Mouse (Mus musculus): ENCODE results near the gene Ndufa6. TPM values are rescaled to one million over a fixed set of nuclear protein-coding genes. Genes with fewer than 3 reads are reported as not detected.
"Not testable (repeated sequence)": the region's sequence is repeated elsewhere in the genome, so short reads cannot be mapped to it uniquely, and the experiment has no call there.

Gene Ndufa6
- polyA plus RNA-seq, 1 experiment from 2014 or later, result 496 TPM

DNA sequence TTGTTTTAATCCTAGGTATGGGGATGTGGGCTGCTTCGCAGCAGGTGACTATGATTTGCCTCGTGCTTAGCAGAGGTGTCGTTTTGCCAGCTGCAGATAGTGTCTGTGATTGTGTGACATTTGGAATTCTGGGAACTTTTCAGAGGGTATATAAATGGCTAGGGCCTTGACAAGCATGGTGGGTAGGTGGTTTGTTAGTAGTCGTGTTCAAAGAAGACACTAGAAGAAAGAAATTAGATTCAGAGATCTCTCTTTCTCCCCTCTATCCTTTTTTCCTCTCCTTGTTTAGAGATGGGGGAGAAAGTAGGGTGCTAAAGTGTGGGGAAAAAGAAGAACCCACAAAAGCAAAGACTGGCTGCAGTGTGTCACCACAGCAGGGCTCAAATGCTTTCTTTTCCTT, 14.0 kb upstream of the Ndufa6 start:
- no peak overlapping the region for H3K27ac ChIP-seq (ENCODE audit: poor library complexity, severe bottlenecking)
- no peak overlapping the region for H3K4me3 ChIP-seq
- no peaks in the 10 kb centered on the region for H3K9me3 ChIP-seq (replicated peaks)
- H3K9ac ChIP-seq, result no peak overlapping the region
- 79% methylated on average over 4 of the region's 4 CpGs for WGBS
- no peak overlapping the region for H3K4me2 ChIP-seq
- H3K27me3 ChIP-seq (replicated peaks), result peaks cover 4% of the 10 kb centered on the region; the same call in 1 of the 2 replicates
- peaks cover 11% of the 10 kb centered on the region; the same call in 1 of the 2 replicates for H3K36me3 ChIP-seq
- H3K4me1 ChIP-seq (replicated peaks), result no peaks in the 10 kb centered on the region
- ATAC-seq (ENCODE audit: insufficient number of reproducible peaks, low FRiP score), result no peak

DNA sequence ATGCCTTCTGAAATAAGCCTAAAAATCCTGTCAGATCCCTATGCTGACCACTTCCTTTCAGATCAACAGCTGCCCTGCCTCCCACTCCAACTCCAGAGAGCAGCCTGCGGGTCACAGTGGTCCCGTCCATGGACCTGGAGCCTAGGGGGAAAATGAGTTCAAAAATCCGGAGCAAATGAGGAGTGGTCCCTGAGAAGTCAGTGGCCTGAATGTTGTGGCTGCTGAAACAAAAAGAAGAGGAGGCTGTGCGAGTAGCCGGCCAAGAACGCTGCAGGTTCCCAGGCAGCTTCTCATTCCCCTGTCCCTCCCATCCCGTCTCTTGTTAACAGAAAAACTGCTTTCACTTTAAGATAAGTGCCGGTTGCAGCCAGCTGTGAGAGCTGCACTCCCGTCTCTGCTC, 10.4 kb upstream of the Ndufa6 start:
- H3K27me3 ChIP-seq (replicated peaks); ATAC-seq (ENCODE audit: insufficient number of reproducible peaks, low FRiP score); H3K36me3 ChIP-seq; H3K9me3 ChIP-seq (replicated peaks); H3K4me1 ChIP-seq (replicated peaks); H3K27ac ChIP-seq (ENCODE audit: poor library complexity, severe bottlenecking); H3K9ac ChIP-seq: not testable (repeated sequence)
- H3K4me2 ChIP-seq, result peak overlapping the region; percentile 51
- 8% methylated on average over 7 of the region's 9 CpGs for WGBS
- 0 out of 2 replicates have a peak overlapping the region, but pooled peaks have one; percentile 18 for H3K4me3 ChIP-seq

DNA sequence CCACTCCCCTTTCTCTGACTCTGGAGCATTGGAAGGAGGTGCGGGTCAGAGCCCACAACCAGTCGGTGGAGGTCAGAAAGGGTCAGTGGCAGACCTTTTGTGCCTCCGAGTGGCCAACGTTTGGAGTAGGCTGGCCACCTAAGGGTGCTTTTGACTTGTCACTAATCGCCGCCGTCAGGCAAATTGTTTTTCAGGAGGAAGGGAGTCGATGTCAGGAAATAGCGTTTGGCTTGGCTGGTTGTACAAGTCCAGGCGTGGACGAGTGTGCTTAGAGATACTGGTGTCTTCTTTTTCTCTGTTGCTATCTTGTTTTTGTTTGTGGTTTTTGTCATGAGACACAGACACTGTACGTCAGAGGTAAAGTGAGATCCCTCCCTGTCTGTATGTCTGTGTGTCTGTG, 9.7 kb upstream of the Ndufa6 start:
- H3K9me3 ChIP-seq (replicated peaks); H3K27me3 ChIP-seq (replicated peaks); H3K27ac ChIP-seq (ENCODE audit: poor library complexity, severe bottlenecking); H3K4me3 ChIP-seq; ATAC-seq (ENCODE audit: insufficient number of reproducible peaks, low FRiP score); H3K4me2 ChIP-seq; H3K9ac ChIP-seq; H3K36me3 ChIP-seq: not testable (repeated sequence)
- 70% methylated on average over 11 of the region's 12 CpGs for WGBS
- peaks cover 12% of the 10 kb centered on the region for H3K4me1 ChIP-seq (replicated peaks)

DNA sequence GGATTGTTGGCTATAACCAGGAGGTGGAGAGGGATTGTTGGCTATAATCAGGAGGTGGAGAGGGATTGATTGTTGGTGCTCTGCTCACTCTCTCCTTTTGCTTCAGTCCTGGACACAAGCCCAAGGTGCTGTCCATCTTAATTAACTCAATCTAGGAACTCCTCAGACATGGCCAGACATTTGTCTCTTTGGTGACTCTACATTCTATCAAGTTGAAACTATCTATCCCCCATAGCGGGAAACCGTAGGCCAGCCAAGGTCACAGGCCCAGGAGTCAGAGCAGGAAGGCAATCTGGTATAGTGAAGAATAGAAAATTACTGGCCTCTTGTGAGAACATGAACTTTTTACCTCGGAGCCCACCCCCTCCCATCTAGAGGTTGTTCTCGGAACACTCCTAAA, 8.1 kb upstream of the Ndufa6 start:
- Histone ChIP-seq H3K27ac (ENCODE audit: poor library complexity, severe bottlenecking) (0 out of 2 replicates have a peak overlapping the region, but pooled peaks have one; percentile 45), H3K9me3 (replicated peaks) (no peaks in the 10 kb centered on the region), H3K4me1 (replicated peaks) (peaks cover 16% of the 10 kb centered on the region), H3K27me3 (replicated peaks) (no peaks in the 10 kb centered on the region), H3K4me3 (no peak overlapping the region), H3K9ac (no peak overlapping the region), H3K36me3 (no peaks in the 10 kb centered on the region), H3K4me2 (no peak overlapping the region)
- ATAC-seq (ENCODE audit: insufficient number of reproducible peaks, low FRiP score), result 0 out of 2 replicates have a peak, but pooled peaks have one; percentile 29
- 61% methylated on average over 4 of the region's 4 CpGs for WGBS

DNA sequence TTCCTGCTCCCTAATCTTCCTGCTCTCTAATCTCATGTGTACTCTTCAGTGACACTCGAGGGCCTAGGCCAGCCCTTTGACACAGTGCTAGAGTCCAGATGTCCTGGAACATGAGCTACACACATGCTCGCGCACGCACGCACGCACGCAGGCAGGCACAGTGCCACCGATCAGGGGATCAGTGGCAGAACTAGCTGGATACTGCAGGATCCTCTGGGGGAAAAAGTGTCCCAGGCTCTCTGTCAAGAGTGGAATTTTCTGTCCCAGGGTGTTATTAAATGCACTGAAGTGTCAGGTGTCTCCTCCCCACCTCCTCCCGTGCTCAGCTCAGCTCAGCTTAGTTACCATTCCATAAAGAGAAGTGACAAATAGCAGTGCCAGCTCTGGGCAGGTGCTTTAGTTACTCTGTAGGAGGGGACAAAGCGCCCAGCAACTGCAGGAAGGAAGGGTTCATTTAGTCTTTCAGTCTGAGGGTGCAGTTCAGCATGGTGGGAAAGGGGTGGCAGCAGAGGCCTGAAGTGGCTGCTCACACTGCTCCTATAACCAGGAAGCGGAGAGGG, 7.4 kb upstream of the Ndufa6 start:
- no peaks in the 10 kb centered on the region for H3K9me3 ChIP-seq (replicated peaks)
- H3K4me2 ChIP-seq, result no peak overlapping the region
- ATAC-seq (ENCODE audit: insufficient number of reproducible peaks, low FRiP score), result 0 out of 2 replicates have a peak, but pooled peaks have one; percentile 45
- peak overlapping the region; percentile 45 for H3K27ac ChIP-seq (ENCODE audit: poor library complexity, severe bottlenecking)
- no peak overlapping the region for H3K9ac ChIP-seq
- H3K36me3 ChIP-seq, result no peaks in the 10 kb centered on the region
- peaks cover 16% of the 10 kb centered on the region for H3K4me1 ChIP-seq (replicated peaks)
- 72% methylated on average over 11 of the region's 11 CpGs for WGBS
- no peak overlapping the region for H3K4me3 ChIP-seq
- H3K27me3 ChIP-seq (replicated peaks), result no peaks in the 10 kb centered on the region

DNA sequence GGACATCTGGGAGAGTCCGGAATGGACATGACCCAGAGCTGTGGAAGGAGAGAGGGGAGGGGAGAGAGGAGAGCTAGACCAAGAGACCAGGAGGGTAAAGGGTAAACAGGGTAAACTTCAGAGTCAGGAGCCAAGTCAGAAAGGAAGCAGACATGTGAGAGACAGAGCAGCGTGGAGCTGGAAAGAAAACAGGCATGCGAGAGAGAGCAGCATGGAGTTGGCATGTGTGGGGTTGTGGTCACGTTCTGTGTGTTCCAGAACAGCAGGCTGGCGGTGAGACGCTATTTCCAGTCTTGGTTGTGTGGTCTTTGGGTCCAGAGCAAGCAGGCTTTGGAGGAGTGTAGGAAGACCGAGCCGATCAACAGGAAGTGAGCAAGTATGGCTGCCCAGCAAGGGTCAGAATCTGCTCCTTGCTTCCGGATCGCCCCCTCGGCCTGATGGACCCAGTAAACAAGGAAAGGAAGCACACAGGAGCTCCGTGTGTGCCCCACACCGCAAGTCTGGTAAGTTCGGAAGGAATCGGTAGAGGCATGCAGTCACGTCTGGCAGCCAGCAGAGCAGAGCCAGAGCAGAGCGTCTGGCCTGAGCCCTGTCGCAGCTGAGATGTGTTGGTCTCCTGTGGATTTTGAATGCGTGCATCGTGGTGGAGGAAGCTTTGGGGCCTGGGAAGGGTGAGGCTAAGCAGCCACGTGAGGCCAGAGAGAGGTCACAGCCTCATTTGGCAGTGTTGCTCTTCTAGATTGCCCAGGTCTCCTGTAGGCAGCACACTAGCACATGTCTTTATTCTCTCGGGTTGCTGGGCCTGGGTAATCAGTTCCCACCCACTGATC, 4.5 kb upstream of the Ndufa6 start:
- ATAC-seq (ENCODE audit: insufficient number of reproducible peaks, low FRiP score), result no peak
- Histone ChIP-seq H3K4me2 (peak overlapping the region; percentile 30; the same call in 1 of the 2 replicates), H3K9ac (peak overlapping the region; percentile 54), H3K4me3 (no peak overlapping the region), H3K27me3 (replicated peaks) (no peaks in the 10 kb centered on the region), H3K4me1 (replicated peaks) (peaks cover 19% of the 10 kb centered on the region), H3K36me3 (no peaks in the 10 kb centered on the region), H3K9me3 (replicated peaks) (no peaks in the 10 kb centered on the region), H3K27ac (ENCODE audit: poor library complexity, severe bottlenecking) (peak overlapping the region; percentile 55; the same call in 1 of the 2 replicates)
- WGBS, result 52% methylated on average over 22 of the region's 22 CpGs

DNA sequence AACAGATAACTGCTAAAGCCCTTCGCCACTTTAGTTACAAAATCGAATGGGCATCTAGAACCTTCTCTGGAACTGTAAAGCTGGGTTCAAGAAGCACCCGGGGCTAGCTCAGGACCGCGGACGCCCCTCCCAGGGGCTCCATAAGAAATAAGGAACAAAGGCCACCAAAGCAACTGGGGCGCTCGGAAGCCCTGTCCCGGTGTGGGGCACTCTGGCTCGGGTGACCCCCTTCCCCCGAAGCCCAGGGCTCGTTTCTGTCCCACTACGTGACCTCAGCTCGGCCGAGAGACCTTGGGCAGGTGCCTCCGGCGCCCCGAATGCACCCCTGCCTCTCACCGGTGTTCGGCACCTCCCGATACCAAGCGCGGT, 393 bp downstream of the Ndufa6 start:
- Histone ChIP-seq H3K9me3 (replicated peaks) (no peaks in the 10 kb centered on the region), H3K27me3 (replicated peaks) (no peaks in the 10 kb centered on the region), H3K4me2 (peak overlapping the region; percentile 88), H3K9ac (peak overlapping the region; percentile 99), H3K36me3 (peaks cover 25% of the 10 kb centered on the region), H3K27ac (ENCODE audit: poor library complexity, severe bottlenecking) (peak overlapping the region; percentile 89), H3K4me3 (peak overlapping the region; percentile 97), H3K4me1 (replicated peaks) (peaks cover 25% of the 10 kb centered on the region)
- ATAC-seq (ENCODE audit: insufficient number of reproducible peaks, low FRiP score), result peak; percentile 34
- WGBS, result under 1% methylated on average over 23 of the region's 23 CpGs

DNA sequence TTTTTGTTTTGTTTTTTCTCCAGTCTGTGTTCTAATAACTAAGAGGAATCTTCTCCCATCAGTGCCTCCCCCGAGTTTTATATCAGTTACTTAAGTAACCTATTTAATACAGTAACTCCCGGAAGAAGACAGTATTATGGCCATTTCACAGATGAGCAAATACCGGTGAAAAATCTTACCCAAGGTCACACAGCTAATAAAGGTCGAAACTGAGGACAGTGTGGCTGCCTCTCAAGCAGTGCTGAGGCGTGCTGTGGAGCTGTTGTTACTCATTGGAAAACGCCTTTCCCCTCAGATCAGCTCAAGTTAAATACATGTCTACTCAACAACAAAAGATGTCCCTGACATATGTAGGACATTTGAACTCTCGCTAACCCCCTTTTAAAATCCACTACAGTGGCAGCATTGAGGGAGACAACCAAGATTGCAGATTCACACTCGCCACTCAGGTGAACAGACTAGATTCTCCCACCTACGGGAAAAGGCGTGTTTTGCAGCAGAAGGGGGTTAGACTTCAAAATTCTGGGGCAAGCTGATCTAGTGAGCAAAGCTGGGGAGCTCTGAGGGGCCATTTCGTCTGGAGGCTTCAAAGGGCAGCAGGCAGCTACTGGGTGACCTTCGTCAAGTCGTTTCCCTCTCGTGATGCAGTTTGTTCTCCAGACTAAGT, 911 bp downstream of the Ndufa6 start:
- ATAC-seq (ENCODE audit: insufficient number of reproducible peaks, low FRiP score), result no peak
- WGBS, result 25% methylated on average over 14 of the region's 14 CpGs
- H3K27ac ChIP-seq (ENCODE audit: poor library complexity, severe bottlenecking), result peak overlapping the region; percentile 89
- H3K4me2 ChIP-seq, result peak overlapping the region; percentile 88
- H3K4me1 ChIP-seq (replicated peaks), result peaks cover 22% of the 10 kb centered on the region
- peak overlapping the region; percentile 99 for H3K9ac ChIP-seq
- H3K27me3 ChIP-seq (replicated peaks), result no peaks in the 10 kb centered on the region
- no peaks in the 10 kb centered on the region for H3K9me3 ChIP-seq (replicated peaks)
- peak overlapping the region; percentile 97 for H3K4me3 ChIP-seq
- peaks cover 30% of the 10 kb centered on the region for H3K36me3 ChIP-seq

DNA sequence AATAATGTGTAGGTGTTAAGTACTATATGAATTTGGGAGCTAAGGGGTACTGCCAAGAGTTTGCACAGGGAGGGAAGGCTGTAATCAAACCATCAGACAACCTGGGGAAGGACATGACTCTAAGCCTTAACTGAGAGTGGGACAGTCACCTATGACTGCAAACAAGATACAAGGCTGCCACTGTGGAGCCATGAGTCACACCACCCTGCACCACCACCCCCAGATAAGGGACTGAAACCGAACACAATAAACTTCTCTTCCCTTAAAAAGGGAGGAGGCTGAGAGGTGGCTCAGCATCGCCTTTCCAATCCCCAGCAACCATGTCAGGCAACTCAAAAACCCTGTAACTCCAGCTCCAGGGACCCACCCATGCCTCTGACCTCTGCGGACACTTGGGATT, 2.6 kb downstream of the Ndufa6 start:
- peaks cover 36% of the 10 kb centered on the region for H3K4me1 ChIP-seq (replicated peaks)
- peak overlapping the region; percentile 65 for H3K27ac ChIP-seq (ENCODE audit: poor library complexity, severe bottlenecking)
- H3K9ac ChIP-seq, result peak overlapping the region; percentile 63
- H3K36me3 ChIP-seq, result peaks cover 41% of the 10 kb centered on the region
- H3K4me2 ChIP-seq, result peak overlapping the region; percentile 88
- H3K4me3 ChIP-seq, result no peak overlapping the region; the same call in 1 of the 2 replicates
- 36% methylated on average over 3 of the region's 3 CpGs for WGBS
- H3K9me3 ChIP-seq (replicated peaks), result no peaks in the 10 kb centered on the region
- ATAC-seq (ENCODE audit: insufficient number of reproducible peaks, low FRiP score), result peak; percentile 63
- no peaks in the 10 kb centered on the region for H3K27me3 ChIP-seq (replicated peaks)

DNA sequence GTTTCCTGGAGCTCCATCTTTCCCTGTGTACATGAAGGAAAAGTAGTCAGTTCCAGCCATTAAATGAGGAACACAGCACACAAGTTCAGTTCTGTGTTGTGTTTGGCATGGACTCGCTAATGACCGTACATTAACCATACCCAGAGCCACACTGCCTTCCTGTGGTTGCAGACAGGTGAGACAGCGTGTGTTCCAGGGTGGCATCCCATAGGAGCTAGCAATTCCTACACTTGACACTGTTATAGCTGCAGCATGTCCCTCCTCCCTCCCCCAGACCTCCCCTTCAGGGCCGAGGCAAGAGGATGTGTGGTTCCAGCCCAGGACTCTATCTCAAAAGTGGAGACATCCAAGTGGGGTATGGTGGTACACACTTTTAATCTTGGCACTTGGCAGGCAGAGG, 3.8 kb downstream of the Ndufa6 start:
- Histone ChIP-seq H3K36me3 (peaks cover 41% of the 10 kb centered on the region), H3K4me2 (no peak overlapping the region), H3K27ac (ENCODE audit: poor library complexity, severe bottlenecking) (no peak overlapping the region), H3K9me3 (replicated peaks) (no peaks in the 10 kb centered on the region), H3K27me3 (replicated peaks) (no peaks in the 10 kb centered on the region), H3K4me3 (no peak overlapping the region), H3K9ac (no peak overlapping the region), H3K4me1 (replicated peaks) (peaks cover 36% of the 10 kb centered on the region)
- 80% methylated on average over 4 of the region's 4 CpGs for WGBS
- no peak for ATAC-seq (ENCODE audit: insufficient number of reproducible peaks, low FRiP score)

DNA sequence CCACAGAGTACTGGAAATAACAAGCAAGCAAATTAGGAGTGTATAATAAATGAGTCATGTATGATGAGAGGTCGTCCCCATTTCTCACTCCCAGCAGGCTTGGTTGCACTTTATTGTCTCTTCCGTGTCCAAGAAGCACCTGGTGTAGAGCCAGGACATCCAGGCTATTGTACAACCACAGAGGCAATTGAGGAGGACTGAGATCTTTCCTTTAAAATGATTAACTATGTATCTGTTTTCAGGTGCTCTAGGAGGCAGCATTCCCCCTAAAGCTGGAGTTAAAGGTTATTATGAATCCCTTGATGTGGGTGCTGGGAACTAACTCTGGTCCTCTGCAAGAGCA, 5.2 kb downstream of the Ndufa6 start:
- H3K9me3 ChIP-seq (replicated peaks), result no peaks in the 10 kb centered on the region
- peaks cover 34% of the 10 kb centered on the region for H3K4me1 ChIP-seq (replicated peaks)
- peaks cover 41% of the 10 kb centered on the region for H3K36me3 ChIP-seq
- no peak overlapping the region for H3K4me2 ChIP-seq
- H3K4me3 ChIP-seq, result no peak overlapping the region
- H3K27ac ChIP-seq (ENCODE audit: poor library complexity, severe bottlenecking), result no peak overlapping the region
- 91% methylated on average over 2 of the region's 2 CpGs for WGBS
- no peaks in the 10 kb centered on the region for H3K27me3 ChIP-seq (replicated peaks)
- no peak overlapping the region for H3K9ac ChIP-seq
- ATAC-seq (ENCODE audit: insufficient number of reproducible peaks, low FRiP score), result no peak

All from heart, embryonic 12.5 days (tissue).